In genomic region chr10:70751771-70752170, GRCm38 (mm10) we compare ENCODE assay signal across 17 mouse cellular contexts.
"Had no signal": no experiment of that assay in that cellular context is flagged by ENCODE, and none has a peak within 500 bp of the region (broad histone marks: within the 10 kb centered on the region; RNA-seq: fewer than 3 reads in every experiment).

No protein-coding gene starts in this region.

- H3K4me1 ChIP-seq: liver, embryonic 13.5 days; liver, embryonic 15.5 days; lung, embryonic 15.5 days; megakaryocyte, embryonic 14.5 days; neural tube, embryonic 12.5 days; stomach, embryonic 15.5 days had no signal

- H3K9ac ChIP-seq: liver, embryonic 13.5 days; liver, embryonic 15.5 days; liver, postnatal 0 days; lung, embryonic 15.5 days; neural tube, embryonic 12.5 days; stomach, embryonic 15.5 days had no signal

- H3K27ac ChIP-seq: liver, embryonic 13.5 days; liver, embryonic 15.5 days; lung, embryonic 15.5 days; macrophage; neural tube, embryonic 12.5 days; stomach, embryonic 15.5 days; stomach, postnatal 0 days had no signal

- H3K27me3 ChIP-seq: liver, embryonic 13.5 days; liver, embryonic 15.5 days; lung, embryonic 15.5 days; megakaryocyte, embryonic 14.5 days; neural tube, embryonic 12.5 days; stomach, embryonic 15.5 days had no signal

- H3K4me3 ChIP-seq: liver, embryonic 13.5 days; liver, embryonic 15.5 days; lung, embryonic 15.5 days; megakaryocyte, embryonic 14.5 days; neural tube, embryonic 12.5 days; stomach, embryonic 15.5 days had no signal

- ATAC-seq: liver, postnatal 0 days; lung, postnatal 0 days had no signal

- H3K9me3 ChIP-seq: liver, embryonic 15.5 days; lung, embryonic 15.5 days; neural tube, embryonic 12.5 days; stomach, embryonic 15.5 days had no signal

- DNase-seq: liver, embryonic 13.5 days; liver, postnatal 0 days; lung, adult 2 months; lung, postnatal 14 days; lung, postnatal 36 days; right cerebral cortex, postnatal 14 days; thymus, adult 2 months; thymus, postnatal 25 days; thymus, postnatal 4 days had no signal

- H3K36me3 ChIP-seq: liver, embryonic 13.5 days; liver, embryonic 15.5 days; lung, embryonic 15.5 days; neural tube, embryonic 12.5 days; stomach, embryonic 15.5 days had no signal

- H3K4me2 ChIP-seq: liver, embryonic 13.5 days; liver, embryonic 15.5 days; lung, embryonic 15.5 days; neural tube, embryonic 12.5 days; stomach, embryonic 15.5 days had no signal
